In genomic region chr13:60177797-60178110, GRCm38 (mm10) we compare ENCODE assay signal across 8 mouse cellular contexts. TPM values are rescaled to one million over a fixed set of nuclear protein-coding genes. Genes with fewer than 3 reads are reported as not detected.
DNase-seq lines count a peak whose midpoint lies in the region; ATAC-seq and TF ChIP-seq lines count a peak whose summit lies in the region.

No protein-coding gene starts in this region.

- intact Hi-C loops in gastrocnemius, adult 2 months (cut with DNase I) = loop anchor here (1.0 to 5.0 kb wide), 4 partner anchors 100 to 291 kb away; no protein-coding TSS in a partner anchor

- no peak for DNase-seq in gastrocnemius, adult 2 months
- DNase-seq in gastrocnemius, postnatal 25 days = no peak
- DNase-seq in liver, embryonic 13.5 days = no peak
- no peak for DNase-seq in thymus, postnatal 10 days (ENCODE audit: low spot score in 2 of 2)
- DNase-seq in frontal cortex, postnatal 36 days (ENCODE audit: low spot score in 2 of 2) = no peak
- DNase-seq in adrenal gland, adult 18-20 months (ENCODE audit: low spot score in 2 of 2) = no peak

- H3K36me3 ChIP-seq in megakaryocyte, embryonic 14.5 days (replicated peaks; ENCODE audit: low read length) = no peaks in the 10 kb centered on the region
- no peaks in the 10 kb centered on the region for H3K36me3 ChIP-seq in liver, embryonic 13.5 days

- H3K4me1 ChIP-seq in megakaryocyte, embryonic 14.5 days = peaks cover 31% of the 10 kb centered on the region
- peaks cover 16% of the 10 kb centered on the region for H3K4me1 ChIP-seq in liver, embryonic 13.5 days (replicated peaks)

- peak overlapping the region; percentile 93 for H3K4me3 ChIP-seq in gastrocnemius, adult 2 months
- H3K4me3 ChIP-seq in megakaryocyte, embryonic 14.5 days (replicated peaks) = peak overlapping the region; percentile 88
- H3K4me3 ChIP-seq in liver, embryonic 13.5 days (replicated peaks) = peak overlapping the region; percentile 58

- H3K27me3 ChIP-seq in megakaryocyte, embryonic 14.5 days (replicated peaks) = peaks cover 58% of the 10 kb centered on the region
- peaks cover 65% of the 10 kb centered on the region for H3K27me3 ChIP-seq in liver, embryonic 13.5 days

- ATAC-seq in megakaryocyte, adult 5-6 weeks (ENCODE audit: poor library complexity, severe bottlenecking) = no peak
- no peak for ATAC-seq in liver, embryonic 13.5 days (ENCODE audit: low read depth)

- WGBS in liver, embryonic 13.5 days (ENCODE audit: insufficient replicate concordance) = 0% methylated on average over 13 of the region's 13 CpGs

- H3K9me3 ChIP-seq in megakaryocyte, embryonic 14.5 days = peaks cover 13% of the 10 kb centered on the region
- no peaks in the 10 kb centered on the region for H3K9me3 ChIP-seq in liver, embryonic 13.5 days (replicated peaks)

- H3K27ac ChIP-seq in gastrocnemius, adult 2 months = peak overlapping the region; percentile 92
- H3K27ac ChIP-seq in liver, embryonic 13.5 days = no peak overlapping the region

- peak overlapping the region; percentile 70 for H3K4me2 ChIP-seq in liver, embryonic 13.5 days

- no peak overlapping the region for H3K9ac ChIP-seq in liver, embryonic 13.5 days

- no peak for TF ChIP-seq CTCF in gastrocnemius, adult 2 months (IDR thresholded peaks at IDR 0.05)

RNA-seq across cellular contexts. Expression of gene Gas1, which starts 0.6 kb away (rescaled TPM):
- 10 to 100 TPM; 11.2 to 18.6 TPM for total RNA-seq in gastrocnemius, adult 2 months (2021)
- 10 to 100 TPM; 15.3 to 17.6 TPM for total RNA-seq in gastrocnemius, postnatal 25 days (2021)
- not detected in 2 replicates for polyA plus RNA-seq in megakaryocyte, embryonic 14.5 days (2012; ENCODE audit: insufficient read depth, low replicate concordance)
- 0.27 TPM in 1 of 2 replicates, not detected in the other for total RNA-seq in megakaryocyte, adult 5-6 weeks (2015)
- not detected in 2 replicates for total RNA-seq in megakaryocyte, adult 5-6 weeks (2017)
- polyA plus RNA-seq in liver, embryonic 13.5 days (2015; fragmentation: Nextera tagmentation; extraction: Ambion mirVana) = 2.8 and 4.1 TPM in 2 replicates
- total RNA-seq in adrenal gland, adult 18-20 months (2021) = 10 to 100 TPM; 28.7 to 34.9 TPM

Comparison
In these comparisons a context has a peak if more than half of its experiments do, and no peak if none do; other contexts are left out.
1. RNA of gene Gas1, which starts 0.6 kb away (total RNA-seq): 28.7 to 34.9 TPM in adrenal gland, adult 18-20 months, 11.2 to 18.6 TPM in gastrocnemius, adult 2 months and 15.3 to 17.6 TPM in gastrocnemius, postnatal 25 days; 0.27 TPM in megakaryocyte, adult 5-6 weeks; every median in the first group is over 4 times any median in the second.
2. Peak in every context shown above with its lines, with median percentiles within 50 percentile points of each other: H3K4me3 ChIP-seq.